Mouse (Mus musculus): ENCODE data around the gene Nisch. TPM values are rescaled to one million over a fixed set of nuclear protein-coding genes. Genes with fewer than 3 reads are reported as not detected.

The Nisch gene
- polyA plus RNA-seq, 2 experiments from 2014 or later: 130 to 131 TPM

GRCm38 (mm10) chr14:31189348-31189747, 27.4 kb downstream of the Nisch start:
- no peak for ATAC-seq

GRCm38 (mm10) chr14:31188771-31189181, 28.0 kb downstream of the Nisch start:
- no peak for ATAC-seq

- ATAC-seq: no peak
Observed at GRCm38 (mm10) chr14:31186656-31187055, 30.1 kb downstream of the Nisch start.

- ATAC-seq: no peak
Observed at GRCm38 (mm10) chr14:31184195-31184594, 32.6 kb downstream of the Nisch start.

GRCm38 (mm10) chr14:31183541-31183940, 33.2 kb downstream of the Nisch start:
- no peak for ATAC-seq

- ATAC-seq: no peak
Observed at GRCm38 (mm10) chr14:31182786-31183290, 33.9 kb downstream of the Nisch start.

- no peak for ATAC-seq
Observed at GRCm38 (mm10) chr14:31181512-31181911, 35.2 kb downstream of the Nisch start.

- ATAC-seq: no peak
Observed at GRCm38 (mm10) chr14:31179677-31180365, 36.9 kb downstream of the Nisch start.

- ATAC-seq: no peak
Observed at GRCm38 (mm10) chr14:31177715-31178114, 39.0 kb downstream of the Nisch start.

- ATAC-seq: no peak
Observed at GRCm38 (mm10) chr14:31177287-31177686, 39.5 kb downstream of the Nisch start.

GRCm38 (mm10) chr14:31173537-31173936, 43.2 kb downstream of the Nisch start:
- no peak for ATAC-seq

- no peak for ATAC-seq
Observed at GRCm38 (mm10) chr14:31172781-31173455, 43.8 kb downstream of the Nisch start.

GRCm38 (mm10) chr14:31171821-31172220, 44.9 kb downstream of the Nisch start:
- no peak for ATAC-seq

- no peak for ATAC-seq
Observed at GRCm38 (mm10) chr14:31171386-31171785, 45.4 kb downstream of the Nisch start.

- ATAC-seq: no peak
Observed at GRCm38 (mm10) chr14:31170963-31171362, 45.8 kb downstream of the Nisch start.

- no peak for ATAC-seq
Observed at GRCm38 (mm10) chr14:31169508-31169907, 47.2 kb downstream of the Nisch start.

- no peak for ATAC-seq
Observed at GRCm38 (mm10) chr14:31168425-31168824, 48.3 kb downstream of the Nisch start, which contains the start of gene Stab1. TSS of gene Stab1 (minus strand) at chr14:31168641.

- no peak for ATAC-seq
Observed at GRCm38 (mm10) chr14:31166827-31167226, 49.9 kb downstream of the Nisch start.

GRCm38 (mm10) chr14:31165991-31166630, 50.6 kb downstream of the Nisch start:
- no peak for ATAC-seq

GRCm38 (mm10) chr14:31165458-31165857, 51.3 kb downstream of the Nisch start:
- no peak for ATAC-seq

- no peak for ATAC-seq
Observed at GRCm38 (mm10) chr14:31165010-31165409, 51.7 kb downstream of the Nisch start.

GRCm38 (mm10) chr14:31164067-31164466, 52.7 kb downstream of the Nisch start:
- no peak for ATAC-seq

GRCm38 (mm10) chr14:31161638-31162037, 55.1 kb downstream of the Nisch start:
- ATAC-seq: no peak
